Mouse (Mus musculus): ENCODE data around the gene Acap2.
A peak's percentile ranks its signal among the peaks of the same experiment; 100 is the strongest.

- TF ChIP-seq POLR2A (IDR thresholded peaks at IDR 0.05; ENCODE audit: low read depth, low read length) (no peak), ELF1 (IDR thresholded peaks at IDR 0.05; ENCODE audit: low read depth, low read length) (no peak), POLR2AphosphoS2 (IDR thresholded peaks at IDR 0.05; ENCODE audit: low read depth, low read length) (no peak), CTCF (conservative IDR thresholded peaks at IDR 0.05 in 1 of 2, IDR thresholded peaks at IDR 0.05 in 1 of 2; ENCODE audit: low read depth in 2 of 2, low read length in 2 of 2) (no peak), NRF1 (IDR thresholded peaks at IDR 0.05; ENCODE audit: low read depth, low read length) (peak; percentile 85), TBP (conservative IDR thresholded peaks at IDR 0.05; ENCODE audit: low read depth, low read length) (no peak), SMC3 (IDR thresholded peaks at IDR 0.05; ENCODE audit: low read depth, low read length) (no peak), EP300 (IDR thresholded peaks at IDR 0.05; ENCODE audit: low read length) (peak; percentile 49; the same call in 1 of the 2 replicates), JUND (conservative IDR thresholded peaks at IDR 0.05; ENCODE audit: low read depth, low read length) (no peak), RCOR1 (conservative IDR thresholded peaks at IDR 0.05; ENCODE audit: low read depth, low read length) (no peak), PAX5 (IDR thresholded peaks at IDR 0.05; ENCODE audit: low read length) (no peak), ETS1 (conservative IDR thresholded peaks at IDR 0.05; ENCODE audit: low read depth, low read length) (no peak; the same call in 1 of the 2 replicates), TCF12 (IDR thresholded peaks at IDR 0.05; ENCODE audit: low read depth, low read length) (peak; percentile 31; the same call in 1 of the 2 replicates), MAX (IDR thresholded peaks at IDR 0.05; ENCODE audit: low read length) (peak; percentile 37; the same call in 1 of the 2 replicates)
Measured at GRCm38 (mm10) chr16:31199591-31199925, 1.5 kb downstream of the Acap2 start.

Data from CH12.LX (cell line).